Comparison of ENCODE assay signal across 8 mouse cellular contexts in the genomic region with DNA sequence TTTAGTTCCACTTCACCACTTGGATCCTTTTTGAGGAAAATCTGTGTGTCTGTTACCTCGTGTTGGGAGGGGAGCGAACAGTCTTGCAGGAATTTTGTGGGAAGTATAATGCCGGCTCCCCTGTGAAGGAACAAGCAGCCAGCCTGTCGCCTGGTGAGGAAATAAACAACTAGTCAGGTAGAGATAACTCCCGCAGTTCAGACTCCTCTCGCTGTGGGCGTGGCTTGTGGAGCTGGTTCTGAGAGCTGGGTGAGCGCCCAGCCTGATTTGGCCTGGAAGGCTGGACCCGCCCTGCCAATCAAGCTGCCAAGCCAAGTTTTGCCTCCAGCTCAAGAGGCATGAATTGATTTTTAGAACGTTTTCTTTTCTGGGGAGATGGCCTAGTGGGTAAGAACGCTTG. TPM values are rescaled to one million over a fixed set of nuclear protein-coding genes. Genes with fewer than 3 reads are reported as not detected.
A peak's percentile ranks its signal among the peaks of the same experiment; 100 is the strongest.
DNase-seq lines count a peak whose midpoint lies in the region; ATAC-seq and TF ChIP-seq lines count a peak whose summit lies in the region.

No protein-coding gene starts in this region.

- H3K27me3 ChIP-seq in hindbrain, postnatal 0 days (ENCODE audit: insufficient read depth, low read length): no peaks in the 10 kb centered on the region

- H3K4me3 ChIP-seq in hindbrain, postnatal 0 days (ENCODE audit: low read length): peak overlapping the region; percentile 65
- peak overlapping the region; percentile 52 for H3K4me3 ChIP-seq in left cerebral cortex, adult 2 months

- TF ChIP-seq CTCF in hindbrain, postnatal 0 days (IDR thresholded peaks at IDR 0.05; ENCODE audit: low read depth): no peak
- TF ChIP-seq CTCF in left cerebral cortex, adult 2 months (IDR thresholded peaks at IDR 0.05): no peak

- H3K9me3 ChIP-seq in hindbrain, postnatal 0 days (ENCODE audit: low read length): no peaks in the 10 kb centered on the region

- WGBS in hindbrain, postnatal 0 days: 1% methylated on average over 11 of the region's 11 CpGs

- intact Hi-C loops in gastrocnemius, postnatal 14 days (cut with DNase I; ENCODE audit: low total_unique reads): no loop called here
- intact Hi-C loops in left cerebral cortex, adult 2 months (cut with DNase I): no loop called here

- H3K9ac ChIP-seq in hindbrain, postnatal 0 days (replicated peaks; ENCODE audit: low read length): peak overlapping the region; percentile 61

- no peaks in the 10 kb centered on the region for H3K36me3 ChIP-seq in hindbrain, postnatal 0 days (ENCODE audit: insufficient read depth, low read length)

- H3K4me2 ChIP-seq in hindbrain, postnatal 0 days (ENCODE audit: low read depth, low read length): peak overlapping the region; percentile 98

- peak; percentile 86 for ATAC-seq in common myeloid progenitor, adult 5-6 weeks (replicated peaks; ENCODE audit: low read depth, poor library complexity, severe bottlenecking)
- 0 out of 2 replicates have a peak, but pooled peaks have one; percentile 40 for ATAC-seq in hindbrain, postnatal 0 days

- peaks cover 9% of the 10 kb centered on the region for H3K4me1 ChIP-seq in hindbrain, postnatal 0 days (ENCODE audit: insufficient read depth, low read length)

- no peak overlapping the region for H3K27ac ChIP-seq in hindbrain, postnatal 0 days
- H3K27ac ChIP-seq in left cerebral cortex, adult 2 months: no peak overlapping the region; the same call in 1 of the 2 replicates

- DNase-seq in adrenal gland, adult (ENCODE audit: inconsistent age in 2 of 2, low spot score in 1 of 2): peak; percentile 66 to 89
- peak; percentile 62 for DNase-seq in gastrocnemius, postnatal 14 days
- peak; percentile 83 for DNase-seq in hindbrain, postnatal 0 days (ENCODE audit: low spot score)
- DNase-seq in left cerebral cortex, adult 2 months (ENCODE audit: extremely low spot score in 1 of 2, low spot score in 2 of 2): peak; percentile 57 to 58
- peak; percentile 89 for DNase-seq in lung, postnatal 36 days
- peak; percentile 66 for DNase-seq in right cerebral cortex, adult 18-20 months
- DNase-seq in thymus, postnatal 10 days (ENCODE audit: low spot score in 2 of 2): no peak

RNA-seq across cellular contexts. Expression of a gene that starts 0.6 kb away (rescaled TPM):
- total RNA-seq in common myeloid progenitor, adult 5-6 weeks (2017): not detected in 2 replicates
- total RNA-seq in gastrocnemius, postnatal 14 days (2021): under 1 TPM; 0.14 to 0.22 TPM
- total RNA-seq in hindbrain, postnatal 0 days (2014; rRNA removed): 2.4 and 3.3 TPM in 2 replicates
- 0.91 and 1.2 TPM in 2 replicates for polyA plus RNA-seq in hindbrain, postnatal 0 days (2015; fragmentation: Nextera tagmentation; extraction: Ambion mirVana)
- 1 to 10 TPM; 7.9 to 8.6 TPM for total RNA-seq in left cerebral cortex, adult 2 months (2021)

Comparison
In these comparisons a context has a peak if more than half of its experiments do, and no peak if none do; other contexts are left out.
1. DNase-seq: peak in adrenal gland, adult (2 of 2), gastrocnemius, postnatal 14 days (single experiment), hindbrain, postnatal 0 days (single experiment), left cerebral cortex, adult 2 months (2 of 2), lung, postnatal 36 days (single experiment) and right cerebral cortex, adult 18-20 months (single experiment); none in thymus, postnatal 10 days (0 of 2).